Mouse (Mus musculus): ENCODE data around the gene Slc5a1. TPM values are rescaled to one million over a fixed set of nuclear protein-coding genes. Genes with fewer than 3 reads are reported as not detected.
A peak's percentile ranks its signal among the peaks of the same experiment; 100 is the strongest.

Slc5a1 gene
- not detected in 2 replicates for polyA plus RNA-seq (2014; fragmentation: Nextera tagmentation; extraction: Ambion mirVana)

GRCm38 (mm10) chr5:33104025-33104481 lies at the start of gene Slc5a1:
Gene Slc5a1 (plus strand): TSS chr5:33104219.
- Histone ChIP-seq H3K9ac (replicated peaks; ENCODE audit: low read length) (no peak within 1 kb of the TSS), H3K4me1 (ENCODE audit: control insufficient read depth, insufficient read depth, low read length) (no peaks in the 10 kb centered on the region), H3K27me3 (ENCODE audit: control insufficient read depth, insufficient read depth, low read length) (peaks cover 17% of the 10 kb centered on the region), H3K4me3 (ENCODE audit: low read depth, low read length) (no peak within 1 kb of the TSS), H3K27ac (replicated peaks; ENCODE audit: low read depth, low read length) (no peak within 1 kb of the TSS), H3K4me2 (ENCODE audit: low read depth, low read length) (peak within 1 kb of the TSS; percentile 16; the same call in 1 of the 2 replicates), H3K36me3 (replicated peaks; ENCODE audit: control insufficient read depth, insufficient read depth, low read depth, low read length) (no peaks in the 10 kb centered on the region), H3K9me3 (replicated peaks; ENCODE audit: control insufficient read depth, low read length) (no peaks in the 10 kb centered on the region)
- no peak for ATAC-seq (replicated peaks; ENCODE audit: insufficient number of reproducible peaks, low FRiP score, low TSS enrichment, low read depth)
- WGBS = 12% methylated on average over 25 of the region's 25 CpGs
- DNase-seq (ENCODE audit: low spot score) = no peak

- 78% methylated on average over 10 of the region's 10 CpGs for WGBS
- Histone ChIP-seq H3K4me3 (ENCODE audit: low read depth, low read length) (no peak overlapping the region), H3K9me3 (replicated peaks; ENCODE audit: control insufficient read depth, low read length) (no peaks in the 10 kb centered on the region), H3K27ac (replicated peaks; ENCODE audit: low read depth, low read length) (no peak overlapping the region), H3K9ac (replicated peaks; ENCODE audit: low read length) (no peak overlapping the region), H3K4me2 (ENCODE audit: low read depth, low read length) (no peak overlapping the region), H3K4me1 (ENCODE audit: control insufficient read depth, insufficient read depth, low read length) (no peaks in the 10 kb centered on the region), H3K36me3 (replicated peaks; ENCODE audit: control insufficient read depth, insufficient read depth, low read depth, low read length) (no peaks in the 10 kb centered on the region), H3K27me3 (ENCODE audit: control insufficient read depth, insufficient read depth, low read length) (no peaks in the 10 kb centered on the region)
- ATAC-seq (replicated peaks; ENCODE audit: insufficient number of reproducible peaks, low FRiP score, low TSS enrichment, low read depth) = no peak
- no peak for DNase-seq (ENCODE audit: low spot score)
Observed at GRCm38 (mm10) chr5:33056126-33056765, 47.8 kb upstream of the Slc5a1 start.

GRCm38 (mm10) chr5:33070071-33070470 lies 33.9 kb upstream of the Slc5a1 start:
- H3K27ac ChIP-seq (replicated peaks; ENCODE audit: low read depth, low read length) = no peak overlapping the region
- H3K9ac ChIP-seq (replicated peaks; ENCODE audit: low read length) = no peak overlapping the region
- no peak overlapping the region for H3K4me2 ChIP-seq (ENCODE audit: low read depth, low read length)
- no peak overlapping the region for H3K4me3 ChIP-seq (ENCODE audit: low read depth, low read length)
- H3K36me3 ChIP-seq (replicated peaks; ENCODE audit: control insufficient read depth, insufficient read depth, low read depth, low read length) = no peaks in the 10 kb centered on the region
- no peaks in the 10 kb centered on the region for H3K4me1 ChIP-seq (ENCODE audit: control insufficient read depth, insufficient read depth, low read length)
- no peaks in the 10 kb centered on the region for H3K9me3 ChIP-seq (replicated peaks; ENCODE audit: control insufficient read depth, low read length)
- H3K27me3 ChIP-seq (ENCODE audit: control insufficient read depth, insufficient read depth, low read length) = no peaks in the 10 kb centered on the region
- no peak for ATAC-seq (replicated peaks; ENCODE audit: insufficient number of reproducible peaks, low FRiP score, low TSS enrichment, low read depth)
- DNase-seq (ENCODE audit: low spot score) = no peak

- H3K4me1 ChIP-seq (ENCODE audit: control insufficient read depth, insufficient read depth, low read length) = no peaks in the 10 kb centered on the region
- H3K4me3 ChIP-seq (ENCODE audit: low read depth, low read length) = no peak overlapping the region
- no peaks in the 10 kb centered on the region for H3K36me3 ChIP-seq (replicated peaks; ENCODE audit: control insufficient read depth, insufficient read depth, low read depth, low read length)
- H3K27ac ChIP-seq (replicated peaks; ENCODE audit: low read depth, low read length) = no peak overlapping the region
- no peak overlapping the region for H3K9ac ChIP-seq (replicated peaks; ENCODE audit: low read length)
- H3K4me2 ChIP-seq (ENCODE audit: low read depth, low read length) = no peak overlapping the region
- ATAC-seq (replicated peaks; ENCODE audit: insufficient number of reproducible peaks, low FRiP score, low TSS enrichment, low read depth) (no peak), DNase-seq (ENCODE audit: low spot score) (no peak)
- 78% methylated on average over 6 of the region's 6 CpGs for WGBS
- no peaks in the 10 kb centered on the region for H3K27me3 ChIP-seq (ENCODE audit: control insufficient read depth, insufficient read depth, low read length)
- no peaks in the 10 kb centered on the region for H3K9me3 ChIP-seq (replicated peaks; ENCODE audit: control insufficient read depth, low read length)
Observed at GRCm38 (mm10) chr5:33076490-33077191, 27.4 kb upstream of the Slc5a1 start.

GRCm38 (mm10) chr5:33082896-33083295 lies 21.1 kb upstream of the Slc5a1 start:
- Histone ChIP-seq H3K9me3 (replicated peaks; ENCODE audit: control insufficient read depth, low read length) (no peaks in the 10 kb centered on the region), H3K4me2 (ENCODE audit: low read depth, low read length) (no peak overlapping the region), H3K9ac (replicated peaks; ENCODE audit: low read length) (no peak overlapping the region), H3K27ac (replicated peaks; ENCODE audit: low read depth, low read length) (no peak overlapping the region), H3K27me3 (ENCODE audit: control insufficient read depth, insufficient read depth, low read length) (no peaks in the 10 kb centered on the region), H3K4me1 (ENCODE audit: control insufficient read depth, insufficient read depth, low read length) (no peaks in the 10 kb centered on the region), H3K36me3 (replicated peaks; ENCODE audit: control insufficient read depth, insufficient read depth, low read depth, low read length) (no peaks in the 10 kb centered on the region), H3K4me3 (ENCODE audit: low read depth, low read length) (no peak overlapping the region)
- ATAC-seq (replicated peaks; ENCODE audit: insufficient number of reproducible peaks, low FRiP score, low TSS enrichment, low read depth) (no peak), DNase-seq (ENCODE audit: low spot score) (no peak)
- 89% methylated on average over 1 of the region's 1 CpGs for WGBS

- ATAC-seq (replicated peaks; ENCODE audit: insufficient number of reproducible peaks, low FRiP score, low TSS enrichment, low read depth) (no peak), DNase-seq (ENCODE audit: low spot score) (no peak)
- Histone ChIP-seq H3K4me3 (ENCODE audit: low read depth, low read length) (no peak overlapping the region), H3K9me3 (replicated peaks; ENCODE audit: control insufficient read depth, low read length) (no peaks in the 10 kb centered on the region), H3K4me1 (ENCODE audit: control insufficient read depth, insufficient read depth, low read length) (no peaks in the 10 kb centered on the region), H3K4me2 (ENCODE audit: low read depth, low read length) (no peak overlapping the region), H3K9ac (replicated peaks; ENCODE audit: low read length) (no peak overlapping the region), H3K27me3 (ENCODE audit: control insufficient read depth, insufficient read depth, low read length) (no peaks in the 10 kb centered on the region), H3K36me3 (replicated peaks; ENCODE audit: control insufficient read depth, insufficient read depth, low read depth, low read length) (no peaks in the 10 kb centered on the region), H3K27ac (replicated peaks; ENCODE audit: low read depth, low read length) (no peak overlapping the region)
- whole genome bisulfite sequencing = 84% methylated on average over 5 of the region's 5 CpGs
Observed at GRCm38 (mm10) chr5:33084599-33084998, 19.4 kb upstream of the Slc5a1 start.

GRCm38 (mm10) chr5:33091342-33091741 lies 12.7 kb upstream of the Slc5a1 start:
- H3K27me3 ChIP-seq (ENCODE audit: control insufficient read depth, insufficient read depth, low read length) = no peaks in the 10 kb centered on the region
- WGBS = 87% methylated on average over 6 of the region's 6 CpGs
- no peak for ATAC-seq (replicated peaks; ENCODE audit: insufficient number of reproducible peaks, low FRiP score, low TSS enrichment, low read depth)

GRCm38 (mm10) chr5:33095315-33095714 lies 8.7 kb upstream of the Slc5a1 start:
- Histone ChIP-seq H3K9me3 (replicated peaks; ENCODE audit: control insufficient read depth, low read length) (no peaks in the 10 kb centered on the region), H3K27me3 (ENCODE audit: control insufficient read depth, insufficient read depth, low read length) (no peaks in the 10 kb centered on the region), H3K4me1 (ENCODE audit: control insufficient read depth, insufficient read depth, low read length) (no peaks in the 10 kb centered on the region), H3K27ac (replicated peaks; ENCODE audit: low read depth, low read length) (no peak overlapping the region), H3K4me3 (ENCODE audit: low read depth, low read length) (no peak overlapping the region), H3K9ac (replicated peaks; ENCODE audit: low read length) (no peak overlapping the region), H3K4me2 (ENCODE audit: low read depth, low read length) (no peak overlapping the region), H3K36me3 (replicated peaks; ENCODE audit: control insufficient read depth, insufficient read depth, low read depth, low read length) (no peaks in the 10 kb centered on the region)
- DNase-seq (ENCODE audit: low spot score) (no peak), ATAC-seq (replicated peaks; ENCODE audit: insufficient number of reproducible peaks, low FRiP score, low TSS enrichment, low read depth) (no peak)
- 91% methylated on average over 4 of the region's 4 CpGs for WGBS

More at GRCm38 (mm10) chr5:33091342-33091741, 12.7 kb upstream of the Slc5a1 start:
- Histone ChIP-seq H3K4me1 (ENCODE audit: control insufficient read depth, insufficient read depth, low read length) (no peaks in the 10 kb centered on the region), H3K27ac (replicated peaks; ENCODE audit: low read depth, low read length) (no peak overlapping the region), H3K9me3 (replicated peaks; ENCODE audit: control insufficient read depth, low read length) (no peaks in the 10 kb centered on the region), H3K4me3 (ENCODE audit: low read depth, low read length) (no peak overlapping the region), H3K9ac (replicated peaks; ENCODE audit: low read length) (no peak overlapping the region), H3K4me2 (ENCODE audit: low read depth, low read length) (no peak overlapping the region), H3K36me3 (replicated peaks; ENCODE audit: control insufficient read depth, insufficient read depth, low read depth, low read length) (no peaks in the 10 kb centered on the region)
- DNase-seq (ENCODE audit: low spot score) = no peak

All from embryonic facial prominence, embryonic 11.5 days (tissue).